Mouse (Mus musculus) bone marrow, adult 2 months (tissue): ENCODE measurements around the gene Bcat2.

Experiments
- CTCF ChIP-seq: fragments of 200-500 bp; IDR thresholded peaks from 2 replicates; pipeline ENCODE4 v1.5.1; 2011; ENCODE audit warnings: low read length, control low read depth; ENCODE audit not compliant: control insufficient read depth, insufficient read depth
- POLR2A ChIP-seq: fragments of 200-500 bp; IDR thresholded peaks from 2 replicates; pipeline ENCODE4 v1.6.1; 2011; ENCODE audit warnings: low read depth, mild to moderate bottlenecking, control low read depth, low read length, borderline replicate concordance; ENCODE audit not compliant: control insufficient read depth

DNA sequence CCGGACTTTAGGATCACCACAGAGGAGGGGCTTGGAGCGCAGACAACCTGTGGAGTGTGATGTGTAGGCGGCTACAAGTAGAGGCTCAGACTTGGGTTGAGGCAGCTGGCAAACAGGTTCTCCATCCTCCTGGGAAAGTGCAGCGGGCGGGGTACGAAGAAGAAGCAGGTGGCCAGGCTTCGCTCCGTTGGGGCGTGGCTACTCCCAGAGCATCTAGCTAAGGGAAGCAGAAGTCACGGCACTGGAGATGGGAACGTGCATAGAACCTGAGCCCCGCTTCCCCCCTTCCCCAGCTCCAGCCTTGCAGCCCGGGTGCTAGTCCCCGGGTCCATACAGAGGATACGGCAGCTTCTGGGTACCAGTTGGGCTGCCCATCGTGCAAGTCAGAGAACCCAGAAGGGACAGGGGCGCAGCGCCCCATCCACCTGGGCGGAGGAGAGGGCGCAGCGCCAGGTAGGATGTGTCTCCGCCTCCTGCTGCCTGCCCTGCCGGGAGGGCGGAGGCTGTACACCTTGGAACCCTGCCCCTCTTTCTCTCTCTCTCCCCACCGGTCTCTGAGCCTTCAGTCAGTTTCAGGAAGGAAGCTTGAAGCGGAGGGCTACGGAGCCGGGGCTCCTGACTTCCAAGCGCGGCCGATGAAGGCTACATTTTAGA is 47.2 kb downstream of the Bcat2 start, which contains the start of gene Fut1:
- TF ChIP-seq CTCF (no peak), POLR2A (no peak)
